Mouse (Mus musculus) brown adipose tissue, adult 24 weeks (tissue): ENCODE results near the gene Bag6. TPM values are rescaled to one million over a fixed set of nuclear protein-coding genes. Genes with fewer than 3 reads are reported as not detected.
A peak's percentile ranks its signal among the peaks of the same experiment; 100 is the strongest.

ENCODE experiments used
- H3K27ac ChIP-seq: fragments of 200-500 bp; replicated peaks from 2 replicates; pipeline ENCODE4 v1.5.1; 2012; ENCODE audit warnings: low read depth, mild to moderate bottlenecking, low read length
- H3K4me1 ChIP-seq: fragments of 200-500 bp; 2 replicates; pipeline ENCODE4 v1.6.1; 2012; ENCODE audit warnings: low read length, mixed read lengths; ENCODE audit not compliant: control insufficient read depth, insufficient read depth, insufficient read length
- H3K4me3 ChIP-seq: fragments of 200-500 bp; 2 replicates; pipeline ENCODE4 v1.5.1; 2012; ENCODE audit warnings: low read depth, mild to moderate bottlenecking, low read length, moderate library complexity; ENCODE audit not compliant: insufficient read depth
- polyA plus RNA-seq: library from polyadenylated mRNA; stranded (reverse); fragments of >200 nt; gene quantifications from 2 replicates; pipeline ENCODE4 v1.2.4, GENCODE M21; 2012; ENCODE audit not compliant: missing spikeins, insufficient read depth, insufficient read length

The Bag6 gene
- polyA plus RNA-seq, 1 experiment: 119 TPM

- H3K27ac ChIP-seq: peak overlapping the region; percentile 90; the same call in 1 of the 2 replicates
- H3K4me1 ChIP-seq: peaks cover 7% of the 10 kb centered on the region
- peak overlapping the region; percentile 86; the same call in 1 of the 2 replicates for H3K4me3 ChIP-seq
Observed at GRCm38 (mm10) chr17:35125578-35125977, 9.4 kb upstream of the Bag6 start.

GRCm38 (mm10) chr17:35126206-35126611 lies 8.8 kb upstream of the Bag6 start, which contains the start of gene D17H6S53E:
D17H6S53E (plus strand) TSS chr17:35126373.
- H3K4me3 ChIP-seq: peak within 1 kb of the TSS; percentile 86
- peak within 1 kb of the TSS; percentile 90 for H3K27ac ChIP-seq
- H3K4me1 ChIP-seq: peaks cover 7% of the 10 kb centered on the region

GRCm38 (mm10) chr17:35127017-35127416 lies 8.0 kb upstream of the Bag6 start:
- peak overlapping the region; percentile 86 for H3K4me3 ChIP-seq
- H3K27ac ChIP-seq: peak overlapping the region; percentile 90
- peaks cover 7% of the 10 kb centered on the region for H3K4me1 ChIP-seq

- peaks cover 7% of the 10 kb centered on the region for H3K4me1 ChIP-seq
- H3K27ac ChIP-seq: no peak overlapping the region
- no peak overlapping the region for H3K4me3 ChIP-seq
Observed at GRCm38 (mm10) chr17:35128996-35129395, 6.0 kb upstream of the Bag6 start.

- H3K4me3 ChIP-seq: no peak overlapping the region
Observed at GRCm38 (mm10) chr17:35131038-35131437, 3.9 kb upstream of the Bag6 start.

GRCm38 (mm10) chr17:35131500-35132173 lies 3.3 kb upstream of the Bag6 start, which contains the start of gene Apom:
Apom (minus strand) TSS chr17:35132050.
- no peak within 1 kb of the TSS for H3K27ac ChIP-seq
- peaks cover 7% of the 10 kb centered on the region for H3K4me1 ChIP-seq
- no peak within 1 kb of the TSS for H3K4me3 ChIP-seq

More at GRCm38 (mm10) chr17:35131038-35131437, 3.9 kb upstream of the Bag6 start:
- Histone ChIP-seq H3K4me1 (peaks cover 7% of the 10 kb centered on the region), H3K27ac (no peak overlapping the region)

GRCm38 (mm10) chr17:35132174-35132560 lies 2.8 kb upstream of the Bag6 start:
- Histone ChIP-seq H3K27ac (no peak overlapping the region), H3K4me1 (peaks cover 4% of the 10 kb centered on the region; the same call in 1 of the 2 replicates), H3K4me3 (no peak overlapping the region)

- H3K4me3 ChIP-seq: no peak overlapping the region
- H3K4me1 ChIP-seq: no peaks in the 10 kb centered on the region; the same call in 1 of the 2 replicates
- H3K27ac ChIP-seq: no peak overlapping the region
Observed at GRCm38 (mm10) chr17:35133517-35133916, 1.5 kb upstream of the Bag6 start.

- peak overlapping the region; percentile 72 for H3K4me3 ChIP-seq
Observed at GRCm38 (mm10) chr17:35135591-35136320, 778 bp downstream of the Bag6 start.

GRCm38 (mm10) chr17:35139269-35139668 lies 4.3 kb downstream of the Bag6 start:
- Histone ChIP-seq H3K27ac (no peak overlapping the region), H3K4me3 (no peak overlapping the region), H3K4me1 (peaks cover 3% of the 10 kb centered on the region; the same call in 1 of the 2 replicates)

More at GRCm38 (mm10) chr17:35135591-35136320, 778 bp downstream of the Bag6 start:
- H3K27ac ChIP-seq: peak overlapping the region; percentile 95
- no peaks in the 10 kb centered on the region; the same call in 1 of the 2 replicates for H3K4me1 ChIP-seq

GRCm38 (mm10) chr17:35140490-35140996 lies 5.6 kb downstream of the Bag6 start:
- no peak overlapping the region for H3K4me3 ChIP-seq
- peaks cover 3% of the 10 kb centered on the region; the same call in 1 of the 2 replicates for H3K4me1 ChIP-seq
- H3K27ac ChIP-seq: no peak overlapping the region

- no peak overlapping the region for H3K27ac ChIP-seq
- peaks cover 3% of the 10 kb centered on the region; the same call in 1 of the 2 replicates for H3K4me1 ChIP-seq
- H3K4me3 ChIP-seq: no peak overlapping the region
Observed at GRCm38 (mm10) chr17:35141971-35142370, 7.0 kb downstream of the Bag6 start.

GRCm38 (mm10) chr17:35146139-35146538 lies 11.2 kb downstream of the Bag6 start:
- Histone ChIP-seq H3K27ac (no peak overlapping the region), H3K4me3 (no peak overlapping the region), H3K4me1 (peaks cover 3% of the 10 kb centered on the region; the same call in 1 of the 2 replicates)

- Histone ChIP-seq H3K27ac (no peak overlapping the region), H3K4me1 (no peaks in the 10 kb centered on the region), H3K4me3 (no peak overlapping the region)
Observed at GRCm38 (mm10) chr17:35147348-35147747, 12.4 kb downstream of the Bag6 start.

- H3K27ac ChIP-seq: no peak overlapping the region
- no peak overlapping the region for H3K4me3 ChIP-seq
- H3K4me1 ChIP-seq: no peaks in the 10 kb centered on the region
Observed at GRCm38 (mm10) chr17:35147922-35148639, 13.1 kb downstream of the Bag6 start.
